Mouse (Mus musculus): ENCODE measurements around the gene 2210407C18Rik. TPM values are rescaled to one million over a fixed set of nuclear protein-coding genes. Genes with fewer than 3 reads are reported as not detected.

The 2210407C18Rik gene
- polyA plus RNA-seq (2015; fragmentation: Nextera tagmentation; extraction: Ambion mirVana), result not detected in 2 replicates

- Histone ChIP-seq H3K4me3 (no peak within 1 kb of the TSS), H3K9ac (no peak within 1 kb of the TSS), H3K4me2 (no peak within 1 kb of the TSS), H3K4me1 (no peaks in the 10 kb centered on the region), H3K27ac (no peak within 1 kb of the TSS), H3K27me3 (no peaks in the 10 kb centered on the region), H3K9me3 (no peaks in the 10 kb centered on the region), H3K36me3 (no peaks in the 10 kb centered on the region)
- ATAC-seq (ENCODE audit: insufficient number of reproducible peaks, low FRiP score, low TSS enrichment, low read depth), result no peak
- 84% methylated on average over 4 of the region's 4 CpGs for WGBS
Measured at GRCm38 (mm10) chr11:58615975-58616374, at the start of gene 2210407C18Rik. TSS of gene 2210407C18Rik (minus strand) at chr11:58616075.

- no peak within 1 kb of the TSS for H3K27ac ChIP-seq
- no peak for ATAC-seq (ENCODE audit: insufficient number of reproducible peaks, low FRiP score, low TSS enrichment, low read depth)
- H3K4me1 ChIP-seq, result no peaks in the 10 kb centered on the region
- no peaks in the 10 kb centered on the region for H3K36me3 ChIP-seq
- H3K9me3 ChIP-seq, result no peaks in the 10 kb centered on the region
- no peak within 1 kb of the TSS for H3K4me2 ChIP-seq
- no peak within 1 kb of the TSS for H3K4me3 ChIP-seq
- H3K9ac ChIP-seq, result no peak within 1 kb of the TSS
- 77% methylated on average over 4 of the region's 4 CpGs for WGBS
- H3K27me3 ChIP-seq, result no peaks in the 10 kb centered on the region
Measured at GRCm38 (mm10) chr11:58658596-58658995, 42.7 kb upstream of the 2210407C18Rik start, which contains the start of gene Olfr322. TSS of gene Olfr322 (plus strand) at chr11:58658782.

DNA sequence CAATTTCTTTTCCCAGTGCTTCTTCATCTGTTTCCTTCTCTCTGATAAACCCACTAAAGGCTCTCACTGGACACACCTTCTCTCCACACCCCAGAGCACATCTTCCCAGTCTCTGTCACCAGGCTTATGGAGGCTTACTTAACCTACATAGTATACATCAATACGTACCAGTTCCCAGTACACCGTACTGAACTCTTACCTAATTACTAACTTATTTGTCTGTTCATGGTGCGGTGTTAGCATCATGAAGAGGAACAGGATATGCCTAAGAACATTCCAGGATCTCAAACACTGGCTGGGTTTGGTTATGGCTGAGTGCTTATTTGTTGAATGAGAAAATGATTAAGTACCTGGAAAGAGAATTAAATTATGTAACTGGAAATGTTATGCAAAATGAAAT lies 39.3 kb upstream of the 2210407C18Rik start:
- no peak for ATAC-seq (ENCODE audit: insufficient number of reproducible peaks, low FRiP score, low TSS enrichment, low read depth)
- Histone ChIP-seq H3K4me2 (no peak overlapping the region), H3K9ac (no peak overlapping the region), H3K27ac (no peak overlapping the region), H3K36me3 (no peaks in the 10 kb centered on the region), H3K4me3 (no peak overlapping the region), H3K27me3 (no peaks in the 10 kb centered on the region), H3K4me1 (no peaks in the 10 kb centered on the region), H3K9me3 (no peaks in the 10 kb centered on the region)
- 85% methylated on average over 3 of the region's 3 CpGs for WGBS

DNA sequence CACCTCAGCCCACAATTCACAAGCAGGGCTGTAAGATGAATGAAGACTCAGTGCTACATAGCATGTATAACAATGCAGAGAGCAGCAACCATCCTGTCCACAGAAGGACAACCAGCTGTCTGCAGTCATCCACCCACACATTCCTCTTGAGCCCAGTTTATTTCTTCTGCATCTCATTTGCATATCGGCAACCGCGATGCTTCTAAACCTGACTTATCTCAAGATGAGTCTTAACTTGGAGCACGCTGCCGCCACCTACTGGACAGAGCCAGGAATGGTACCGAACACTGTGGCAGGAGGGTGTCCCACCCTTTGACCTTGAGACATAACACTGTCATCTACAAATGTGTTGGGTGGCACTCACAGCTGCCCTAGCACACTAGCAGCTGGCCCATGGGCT lies 27.5 kb upstream of the 2210407C18Rik start:
- 36% methylated on average over 6 of the region's 6 CpGs for WGBS

DNA sequence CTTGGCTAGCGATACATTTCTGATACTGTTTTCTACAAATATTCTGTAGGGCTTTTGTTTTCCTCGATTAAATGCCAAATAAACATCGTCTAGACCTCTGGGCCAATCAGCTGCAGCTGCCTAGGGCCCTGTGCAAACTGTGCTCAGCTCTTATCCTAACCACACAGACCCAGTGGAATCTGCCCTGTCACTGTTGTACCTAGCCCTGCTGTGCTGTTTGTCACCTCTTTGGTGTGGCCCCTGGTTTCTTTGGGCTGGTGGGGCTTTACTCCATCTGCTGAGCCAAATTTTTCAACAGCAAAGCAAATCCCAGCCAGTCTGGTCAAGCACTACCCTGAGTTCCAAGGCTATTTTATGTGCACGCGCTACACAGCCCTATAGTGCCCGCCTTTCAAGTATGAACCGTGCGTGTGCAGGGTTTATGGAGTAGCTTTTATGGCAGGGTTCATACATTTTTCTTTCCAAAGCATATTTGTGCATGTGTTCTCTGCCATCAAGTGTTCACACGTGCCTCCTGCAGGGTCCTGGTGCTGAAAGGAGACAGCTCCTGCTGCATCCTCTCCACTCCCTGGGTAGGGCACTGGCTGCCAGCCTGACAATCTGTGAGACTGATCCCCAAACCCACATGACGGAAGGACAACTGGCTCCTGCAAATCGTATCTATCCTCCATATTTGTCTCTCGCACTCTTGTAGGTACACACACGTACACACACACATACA lies 25.9 kb upstream of the 2210407C18Rik start:
- H3K9me3 ChIP-seq, result no peaks in the 10 kb centered on the region
- peaks cover 10% of the 10 kb centered on the region; the same call in 1 of the 2 replicates for H3K4me1 ChIP-seq
- no peak for ATAC-seq (ENCODE audit: insufficient number of reproducible peaks, low FRiP score, low TSS enrichment, low read depth)
- no peak overlapping the region for H3K4me2 ChIP-seq
- H3K9ac ChIP-seq, result no peak overlapping the region
- 71% methylated on average over 13 of the region's 13 CpGs for WGBS
- no peak overlapping the region for H3K27ac ChIP-seq
- peaks cover 34% of the 10 kb centered on the region for H3K27me3 ChIP-seq
- H3K4me3 ChIP-seq, result no peak overlapping the region
- no peaks in the 10 kb centered on the region for H3K36me3 ChIP-seq

More for the DNA sequence above, 27.5 kb upstream of the 2210407C18Rik start:
- no peaks in the 10 kb centered on the region for H3K36me3 ChIP-seq
- peaks cover 29% of the 10 kb centered on the region for H3K27me3 ChIP-seq
- ATAC-seq (ENCODE audit: insufficient number of reproducible peaks, low FRiP score, low TSS enrichment, low read depth), result no peak
- H3K9ac ChIP-seq, result no peak overlapping the region
- H3K27ac ChIP-seq, result no peak overlapping the region
- no peak overlapping the region for H3K4me2 ChIP-seq
- no peak overlapping the region for H3K4me3 ChIP-seq
- peaks cover 10% of the 10 kb centered on the region; the same call in 1 of the 2 replicates for H3K4me1 ChIP-seq
- H3K9me3 ChIP-seq, result no peaks in the 10 kb centered on the region

GRCm38 (mm10) chr11:58641057-58641456 lies 25.2 kb upstream of the 2210407C18Rik start:
- ATAC-seq (ENCODE audit: insufficient number of reproducible peaks, low FRiP score, low TSS enrichment, low read depth), result no peak
- H3K4me1 ChIP-seq, result peaks cover 10% of the 10 kb centered on the region; the same call in 1 of the 2 replicates
- no peaks in the 10 kb centered on the region for H3K36me3 ChIP-seq
- H3K27me3 ChIP-seq, result peaks cover 34% of the 10 kb centered on the region
- no peak overlapping the region for H3K4me2 ChIP-seq
- H3K27ac ChIP-seq, result no peak overlapping the region
- H3K9ac ChIP-seq, result no peak overlapping the region
- no peaks in the 10 kb centered on the region for H3K9me3 ChIP-seq
- 28% methylated on average over 14 of the region's 14 CpGs for WGBS
- H3K4me3 ChIP-seq, result no peak overlapping the region

DNA sequence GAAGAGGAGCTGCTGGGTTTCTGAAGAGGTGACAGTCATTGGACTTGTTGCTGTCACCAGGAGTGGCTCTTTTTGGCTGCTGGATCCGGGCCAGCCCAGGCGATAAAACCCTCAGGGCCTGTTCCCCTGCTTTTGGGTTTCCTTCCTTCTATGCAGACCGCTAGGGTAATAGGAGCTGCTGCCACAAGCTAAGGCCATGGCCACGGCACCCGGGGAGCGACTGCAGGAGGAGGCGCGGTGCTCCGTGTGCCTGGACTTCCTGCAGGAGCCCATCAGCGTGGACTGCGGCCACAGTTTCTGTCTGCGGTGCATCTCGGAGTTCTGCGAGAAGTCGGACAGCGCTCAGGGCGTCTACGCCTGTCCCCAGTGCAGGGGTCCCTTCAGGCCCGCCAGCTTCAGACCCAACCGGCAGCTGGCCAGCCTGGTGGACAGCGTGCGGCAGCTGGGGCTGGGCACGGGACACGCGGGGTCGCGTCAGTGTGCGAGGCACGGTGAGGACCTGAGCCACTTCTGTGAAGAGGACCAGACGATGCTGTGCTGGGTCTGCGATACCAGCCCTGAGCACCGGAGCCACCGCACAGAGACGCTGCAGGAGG lies 24.5 kb upstream of the 2210407C18Rik start, which contains the start of gene Trim58:
Gene Trim58, plus strand, starts transcription at position 194 of the 596 bp plus-strand sequence.
- Histone ChIP-seq H3K27me3 (peaks cover 34% of the 10 kb centered on the region), H3K4me3 (peak within 1 kb of the TSS; percentile 17), H3K4me2 (peak within 1 kb of the TSS; percentile 54), H3K27ac (no peak within 1 kb of the TSS), H3K9ac (peak within 1 kb of the TSS; percentile 33; the same call in 1 of the 2 replicates), H3K4me1 (peaks cover 10% of the 10 kb centered on the region; the same call in 1 of the 2 replicates), H3K9me3 (no peaks in the 10 kb centered on the region), H3K36me3 (no peaks in the 10 kb centered on the region)
- no peak for ATAC-seq (ENCODE audit: insufficient number of reproducible peaks, low FRiP score, low TSS enrichment, low read depth)
- whole genome bisulfite sequencing, result 2% methylated on average over 34 of the region's 34 CpGs

DNA sequence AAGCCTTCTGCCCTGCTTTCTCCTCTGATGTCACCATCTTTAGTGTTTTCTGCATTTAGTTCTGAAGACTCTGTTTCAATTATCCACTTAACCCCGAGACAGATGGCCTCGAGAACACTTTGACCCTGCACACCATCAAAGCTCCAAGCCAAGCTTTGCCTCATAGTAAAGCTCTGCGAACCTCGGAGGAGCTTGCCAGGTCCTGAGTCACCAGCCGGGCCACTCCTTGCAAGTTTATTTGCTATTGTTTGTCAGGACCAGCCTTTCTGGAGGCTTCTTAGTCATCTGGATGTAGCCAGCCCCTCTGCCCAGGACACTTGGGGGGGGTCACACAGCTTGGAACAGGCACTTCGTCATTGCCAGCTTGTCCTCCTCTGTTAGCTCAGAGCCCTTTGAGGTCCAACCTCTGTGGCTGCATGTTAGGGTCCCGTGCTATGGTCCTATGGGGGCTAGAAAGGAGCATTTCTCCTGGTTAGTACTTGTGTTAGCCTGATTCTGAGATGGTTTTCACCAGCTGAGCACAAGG lies 22.4 kb upstream of the 2210407C18Rik start:
- WGBS, result 39% methylated on average over 7 of the region's 7 CpGs

DNA sequence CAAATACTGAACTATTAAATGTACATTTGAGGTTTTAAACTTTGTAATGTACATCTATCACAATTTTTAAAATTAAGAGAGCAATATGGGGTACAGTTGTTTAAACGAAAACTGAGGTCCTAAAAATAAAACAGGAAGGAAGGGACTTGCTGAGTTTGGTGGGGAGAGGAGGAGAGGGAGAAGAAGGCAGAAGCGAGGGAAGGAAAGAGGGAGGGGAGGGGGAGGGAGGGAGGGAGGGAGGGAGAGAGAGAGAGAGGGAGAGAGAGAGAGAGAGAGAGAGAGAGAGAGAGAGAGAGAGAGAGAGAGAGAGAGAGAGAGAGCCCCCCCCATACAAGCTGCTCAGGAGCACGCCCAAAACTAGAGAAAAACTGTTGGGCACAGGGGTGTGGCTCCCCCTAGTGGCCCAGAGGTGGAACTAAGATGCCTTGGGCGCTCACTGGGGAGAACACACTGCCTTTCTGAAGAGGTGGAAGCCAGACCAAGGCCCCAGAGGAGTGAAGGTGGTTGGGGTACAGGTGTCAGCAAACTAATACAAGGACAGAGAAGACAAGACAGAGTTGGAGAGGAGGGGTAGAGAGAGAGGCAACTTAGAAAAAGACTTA lies 20.6 kb upstream of the 2210407C18Rik start:
- no peak for ATAC-seq (ENCODE audit: insufficient number of reproducible peaks, low FRiP score, low TSS enrichment, low read depth)

More for the DNA sequence above, 22.4 kb upstream of the 2210407C18Rik start:
- H3K4me1 ChIP-seq, result peaks cover 10% of the 10 kb centered on the region; the same call in 1 of the 2 replicates
- no peaks in the 10 kb centered on the region for H3K36me3 ChIP-seq
- no peak for ATAC-seq (ENCODE audit: insufficient number of reproducible peaks, low FRiP score, low TSS enrichment, low read depth)
- peaks cover 34% of the 10 kb centered on the region for H3K27me3 ChIP-seq
- H3K27ac ChIP-seq, result no peak overlapping the region
- no peaks in the 10 kb centered on the region for H3K9me3 ChIP-seq
- no peak overlapping the region for H3K4me2 ChIP-seq
- H3K9ac ChIP-seq, result no peak overlapping the region
- H3K4me3 ChIP-seq, result no peak overlapping the region

DNA sequence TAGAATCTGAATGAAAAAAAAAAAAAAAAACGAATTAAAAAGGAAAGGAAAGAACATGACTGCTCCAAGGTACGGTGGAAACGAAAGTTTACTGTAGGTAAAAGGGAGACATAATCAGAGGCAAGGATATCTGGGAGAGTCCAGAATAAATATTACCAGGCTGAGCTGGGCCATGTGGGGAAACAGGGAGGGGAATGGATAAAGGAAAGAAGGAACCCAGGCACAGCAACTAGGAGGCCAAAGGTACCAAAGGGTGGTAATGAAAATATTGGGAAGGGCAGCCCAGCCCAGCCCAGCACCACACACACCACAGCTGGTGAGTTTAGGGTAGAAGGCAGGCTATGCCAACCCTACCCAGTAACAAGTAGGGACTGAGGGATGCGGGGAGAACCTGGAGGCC lies 19.0 kb upstream of the 2210407C18Rik start:
- Histone ChIP-seq H3K4me2 (no peak overlapping the region), H3K9ac (no peak overlapping the region), H3K4me3 (no peak overlapping the region), H3K36me3 (no peaks in the 10 kb centered on the region), H3K27ac (no peak overlapping the region), H3K9me3 (no peaks in the 10 kb centered on the region), H3K27me3 (peaks cover 13% of the 10 kb centered on the region; the same call in 1 of the 2 replicates), H3K4me1 (no peaks in the 10 kb centered on the region)
- no peak for ATAC-seq (ENCODE audit: insufficient number of reproducible peaks, low FRiP score, low TSS enrichment, low read depth)
- 56% methylated on average over 4 of the region's 4 CpGs for WGBS

More for the DNA sequence above, 20.6 kb upstream of the 2210407C18Rik start:
- Histone ChIP-seq H3K4me3 (no peak overlapping the region), H3K9me3 (no peaks in the 10 kb centered on the region), H3K27ac (no peak overlapping the region), H3K27me3 (peaks cover 28% of the 10 kb centered on the region), H3K9ac (no peak overlapping the region), H3K36me3 (no peaks in the 10 kb centered on the region), H3K4me1 (peaks cover 10% of the 10 kb centered on the region; the same call in 1 of the 2 replicates), H3K4me2 (no peak overlapping the region)
- WGBS, result 32% methylated on average over 2 of the region's 4 CpGs

- Histone ChIP-seq H3K4me2 (no peak within 1 kb of the TSS), H3K27me3 (no peaks in the 10 kb centered on the region), H3K9me3 (no peaks in the 10 kb centered on the region), H3K9ac (no peak within 1 kb of the TSS), H3K4me3 (no peak within 1 kb of the TSS), H3K36me3 (no peaks in the 10 kb centered on the region), H3K27ac (no peak within 1 kb of the TSS), H3K4me1 (no peaks in the 10 kb centered on the region)
- WGBS, result 74% methylated on average over 5 of the region's 5 CpGs
- ATAC-seq (ENCODE audit: insufficient number of reproducible peaks, low FRiP score, low TSS enrichment, low read depth), result no peak
Measured at GRCm38 (mm10) chr11:58630401-58630800, 14.5 kb upstream of the 2210407C18Rik start, which contains the start of gene Olfr323. TSS of gene Olfr323 (minus strand) at chr11:58630501.

All from limb, embryonic 15.5 days (tissue).